Mouse (Mus musculus) MN1 (cell line): ENCODE results near the gene Tab3.

Source experiments
- DNase-seq: peaks from one replicate; pipeline ENCODE4 v3.0.0-alpha.2; 2016; ENCODE audit warnings: low spot score

Tab3 gene

DNA sequence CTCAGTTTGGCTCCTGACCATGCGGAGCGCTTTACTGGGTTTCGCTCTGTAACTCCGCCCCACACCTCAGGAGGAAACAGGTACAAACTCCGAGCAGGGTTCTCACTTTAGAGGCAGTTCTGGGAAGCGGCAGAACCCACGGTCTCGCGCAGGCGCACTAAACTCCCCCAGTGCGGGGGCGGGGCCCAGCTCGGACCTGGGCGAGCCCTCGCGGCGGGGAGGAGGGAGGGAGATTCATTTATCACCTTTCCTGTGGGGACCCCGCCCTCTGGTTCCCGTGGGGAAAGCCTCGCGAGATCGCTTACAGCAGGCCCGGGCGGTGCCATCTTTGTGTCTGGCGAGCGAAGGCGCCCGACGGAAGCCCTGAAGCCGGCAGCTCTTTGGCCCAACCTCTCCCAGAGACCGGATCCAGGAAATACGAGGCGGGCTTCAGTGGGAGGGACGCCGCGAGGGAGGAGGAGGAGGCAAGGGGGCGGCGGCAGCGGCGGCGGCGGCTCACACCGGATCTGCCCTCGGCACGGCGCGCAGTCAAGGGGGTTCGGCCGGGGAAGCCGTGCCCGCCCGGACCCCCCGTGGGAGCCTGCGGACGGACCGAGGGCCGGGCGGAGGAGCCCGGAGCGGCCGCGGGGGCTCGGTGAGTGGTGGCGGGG, at the start of gene Tab3:
Tab3 (plus strand) TSS at position 491 of the 650 bp plus-strand sequence.
- DNase-seq, result peak; percentile 93

DNA sequence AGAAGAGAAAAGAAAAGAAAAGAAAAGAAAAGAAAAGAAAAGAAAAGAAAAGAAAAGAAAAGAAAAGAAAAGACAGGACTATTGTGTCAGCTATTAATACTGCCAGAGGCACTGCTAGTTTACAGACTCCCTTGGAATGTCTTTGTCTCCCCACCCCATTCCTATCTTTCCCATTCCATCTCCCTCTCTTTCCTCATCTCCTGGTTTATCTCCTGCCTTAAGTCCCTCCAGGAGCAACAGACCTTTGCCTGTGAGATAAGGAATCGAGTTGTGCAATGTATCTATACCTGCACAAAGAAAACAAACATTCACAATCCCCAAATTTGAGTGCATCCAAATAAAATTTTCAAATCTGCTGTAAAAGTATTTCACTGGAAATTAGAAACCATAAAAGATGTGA, 48.3 kb upstream of the Tab3 start:
- no peak for DNase-seq

DNA sequence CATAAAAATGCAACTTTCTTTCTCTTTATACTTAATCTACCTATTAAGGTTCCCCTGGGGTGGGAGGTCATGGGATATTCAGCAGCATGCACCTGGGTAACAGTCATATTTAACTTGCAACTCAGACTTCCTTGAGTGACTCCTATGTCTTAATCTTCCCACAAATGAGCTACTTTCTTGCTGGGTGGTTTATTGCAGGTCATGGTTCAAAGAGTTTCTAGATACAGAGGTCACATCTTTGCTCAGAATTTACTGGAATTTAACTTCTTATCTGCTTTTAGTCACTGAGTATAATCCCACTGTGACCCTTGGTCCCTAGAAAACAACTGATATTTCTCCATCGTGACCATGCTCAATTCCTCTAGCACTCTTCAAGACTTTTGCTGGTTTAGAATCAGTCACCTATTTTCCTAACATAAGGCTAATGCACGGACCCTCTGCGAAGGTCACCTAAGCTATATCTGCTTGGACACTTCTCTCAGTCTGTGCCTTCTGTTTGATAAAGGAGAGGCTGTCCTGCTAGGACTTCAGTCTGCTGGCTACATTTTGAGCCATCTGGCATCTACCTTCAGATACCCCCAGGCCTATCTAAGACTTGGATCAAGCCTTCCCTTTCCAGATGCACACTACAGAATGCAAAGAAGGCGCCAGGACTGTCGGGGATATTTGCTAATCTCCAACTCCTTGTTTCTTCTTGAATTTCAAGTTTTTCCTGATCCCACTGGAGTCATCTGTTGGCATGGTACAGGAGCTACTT, 47.4 kb upstream of the Tab3 start:
- DNase-seq, result no peak

DNA sequence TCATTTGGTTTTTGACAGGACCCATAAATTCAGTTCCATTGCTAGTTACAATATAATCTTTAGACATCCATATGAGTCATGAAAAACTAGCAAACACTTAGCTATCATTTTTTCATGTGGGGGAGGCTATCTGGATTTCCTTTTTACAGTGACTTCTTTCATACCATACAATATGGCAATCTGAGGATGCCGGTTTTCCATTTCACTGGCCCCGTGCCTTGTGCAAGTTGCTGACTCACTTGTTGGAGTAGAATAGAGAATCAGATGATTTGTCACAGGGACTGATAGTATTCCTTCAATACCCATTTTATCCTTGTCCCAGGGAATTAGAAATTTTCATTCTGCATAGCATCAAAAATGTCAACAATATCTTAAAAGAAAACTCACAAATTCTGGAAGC, 14.9 kb upstream of the Tab3 start:
- DNase-seq, result no peak

DNA sequence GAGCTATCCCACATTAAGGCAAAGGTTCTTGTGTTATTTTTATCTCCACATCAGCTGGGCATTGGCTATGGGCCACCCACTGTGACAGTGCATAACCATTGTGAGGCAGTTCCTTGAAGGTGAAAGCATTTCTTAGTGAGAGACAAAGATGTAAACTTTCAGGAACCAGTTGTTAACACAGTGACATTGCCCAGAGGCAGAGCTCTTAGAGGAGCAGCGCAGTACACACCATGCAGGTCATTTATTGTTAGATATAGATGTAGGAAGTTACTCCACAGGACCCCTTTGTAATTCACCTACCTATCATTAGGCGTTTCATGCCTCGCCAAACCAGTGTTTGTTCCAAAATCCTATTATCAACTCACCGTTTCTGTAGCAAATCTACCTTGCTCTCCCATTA, 7.6 kb upstream of the Tab3 start:
- no peak for DNase-seq

DNA sequence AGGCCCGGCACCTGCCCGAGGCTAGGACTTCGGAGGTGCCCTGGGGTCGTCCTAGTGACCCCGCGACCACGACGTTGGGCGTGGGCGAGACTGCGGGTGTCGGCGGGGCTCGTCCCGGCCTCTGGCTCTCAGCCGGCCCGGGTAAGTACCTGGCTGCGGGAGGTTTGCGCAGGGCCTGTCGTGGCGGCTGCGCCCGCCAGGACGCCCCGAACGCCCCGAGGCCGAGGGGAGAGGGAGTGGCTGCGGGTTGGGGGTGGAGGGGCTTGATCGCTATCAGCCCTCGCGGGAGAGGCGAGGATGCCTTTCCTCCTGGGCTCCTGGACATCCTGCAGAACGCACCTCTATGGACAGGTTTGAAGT, 340 bp downstream of the Tab3 start:
- peak; percentile 22 for DNase-seq

DNA sequence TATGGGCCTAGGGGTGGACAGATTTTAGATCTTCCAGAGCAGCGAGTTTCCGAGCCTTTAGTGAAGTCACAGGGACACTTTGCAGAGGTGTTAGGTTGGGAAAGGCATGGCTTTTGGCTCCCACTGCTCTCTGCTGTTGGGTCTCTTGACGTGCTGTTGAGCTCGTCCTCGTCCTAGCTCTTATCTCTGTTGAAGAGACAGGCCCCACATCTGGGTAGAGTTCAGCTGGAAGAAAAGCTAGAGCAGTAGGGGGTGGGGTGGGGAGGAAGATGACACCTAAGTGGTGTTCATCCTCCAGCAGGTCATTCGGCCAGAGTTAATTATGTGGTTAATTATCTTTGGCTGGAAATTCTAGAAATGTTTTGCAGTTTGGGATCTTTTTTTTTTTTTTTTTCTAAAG, 2.5 kb downstream of the Tab3 start:
- DNase-seq, result no peak

DNA sequence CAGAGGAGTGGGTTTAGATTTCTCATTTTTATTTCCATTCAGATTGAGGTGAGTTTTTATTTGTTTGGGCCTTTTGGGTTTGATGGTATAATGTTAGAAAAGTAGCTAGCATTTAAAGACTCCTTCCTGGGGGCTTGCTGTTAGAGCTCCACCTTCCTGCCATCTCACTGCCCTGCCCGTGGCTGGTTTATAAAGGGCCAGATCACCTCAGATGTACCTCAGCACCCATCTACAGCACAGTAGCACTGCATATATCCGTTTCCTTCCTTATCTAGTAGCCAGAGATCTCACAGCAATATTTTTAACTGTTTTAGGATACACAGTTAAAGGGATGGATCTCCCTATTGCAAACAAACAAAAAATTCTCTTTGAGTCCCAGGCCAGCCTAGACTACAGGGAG, 6.9 kb downstream of the Tab3 start:
- DNase-seq, result no peak

DNA sequence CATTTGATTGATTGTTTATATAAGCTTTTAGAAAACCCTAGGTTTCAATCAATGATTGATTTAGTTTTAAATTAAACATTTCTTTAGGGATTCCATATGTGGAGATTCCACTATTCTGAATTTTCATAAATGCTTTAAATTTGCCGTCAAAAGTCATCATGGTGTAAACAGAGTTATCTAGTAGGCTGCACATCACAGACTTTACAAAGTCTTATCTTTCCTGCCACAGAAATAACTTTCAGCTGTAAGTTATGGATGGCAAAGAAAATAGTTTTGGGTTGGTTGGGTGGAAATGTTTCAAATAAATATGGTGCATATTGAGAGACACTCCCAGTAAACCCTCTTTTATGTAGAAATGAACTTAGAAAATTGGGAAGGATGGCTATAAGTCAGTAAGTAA, 8.7 kb downstream of the Tab3 start:
- DNase-seq, result no peak

DNA sequence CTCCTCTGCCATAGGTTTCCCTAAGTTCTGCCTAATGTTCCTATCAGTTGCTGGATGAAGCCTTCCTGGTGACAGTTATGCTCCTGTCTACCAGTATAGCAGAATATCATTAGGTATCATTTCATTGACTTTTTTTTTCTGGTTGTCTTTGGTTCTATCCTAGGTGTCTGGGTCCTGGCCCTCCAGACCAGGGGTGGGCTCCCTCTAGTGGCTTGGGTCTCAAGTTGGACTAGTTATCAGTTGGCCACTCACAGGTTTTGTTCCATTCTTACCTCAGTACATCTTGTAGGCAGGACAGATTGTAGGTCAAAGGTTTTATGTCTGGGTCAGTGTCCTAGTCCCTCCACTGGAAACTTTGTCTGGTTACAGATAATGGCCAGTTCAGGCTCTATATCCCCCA, 11.8 kb downstream of the Tab3 start:
- no peak for DNase-seq

DNA sequence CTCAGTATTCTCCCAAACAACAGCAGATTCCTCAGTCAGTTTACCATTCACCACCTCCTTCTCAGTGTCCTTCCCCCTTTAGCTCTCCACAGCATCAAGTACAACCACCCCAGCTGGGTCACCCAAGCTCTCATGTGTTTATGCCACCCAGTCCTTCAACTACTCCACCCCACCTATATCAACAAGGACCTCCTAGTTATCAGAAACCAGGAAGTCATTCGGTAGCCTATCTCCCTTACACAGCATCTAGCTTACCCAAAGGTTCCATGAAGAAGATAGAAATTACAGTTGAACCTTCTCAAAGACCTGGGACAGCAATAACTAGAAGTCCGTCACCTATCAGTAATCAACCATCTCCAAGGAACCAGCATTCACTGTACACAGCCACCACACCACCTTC, 40.9 kb downstream of the Tab3 start:
- no peak for DNase-seq

DNA sequence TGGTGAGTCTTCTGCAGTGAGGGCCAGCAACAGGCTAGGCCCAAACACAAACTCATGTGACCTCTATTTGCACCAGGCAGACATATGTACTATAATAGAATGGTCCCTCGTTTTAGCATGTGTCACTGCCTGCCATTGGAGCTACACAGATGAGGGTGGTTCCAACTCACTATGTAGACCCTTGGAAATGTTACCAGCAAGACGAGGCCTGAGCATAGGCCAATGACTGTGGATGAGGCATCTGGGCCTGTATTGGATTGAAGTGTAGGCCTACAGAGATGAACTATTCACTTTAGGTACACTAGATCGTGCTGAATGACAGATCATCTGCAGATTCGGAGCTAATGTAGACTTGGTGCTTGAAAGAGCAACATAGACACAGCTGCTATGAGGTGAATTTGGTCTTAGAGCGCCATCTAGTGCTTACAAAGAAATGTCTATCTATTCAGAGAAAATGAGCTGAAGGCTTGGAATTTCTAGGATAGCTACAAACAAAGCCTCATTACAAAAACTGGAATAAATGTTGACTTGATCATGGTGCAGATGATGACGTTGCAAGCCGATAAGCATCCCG, 72.5 kb downstream of the Tab3 start:
- peak; percentile 26 for DNase-seq

DNA sequence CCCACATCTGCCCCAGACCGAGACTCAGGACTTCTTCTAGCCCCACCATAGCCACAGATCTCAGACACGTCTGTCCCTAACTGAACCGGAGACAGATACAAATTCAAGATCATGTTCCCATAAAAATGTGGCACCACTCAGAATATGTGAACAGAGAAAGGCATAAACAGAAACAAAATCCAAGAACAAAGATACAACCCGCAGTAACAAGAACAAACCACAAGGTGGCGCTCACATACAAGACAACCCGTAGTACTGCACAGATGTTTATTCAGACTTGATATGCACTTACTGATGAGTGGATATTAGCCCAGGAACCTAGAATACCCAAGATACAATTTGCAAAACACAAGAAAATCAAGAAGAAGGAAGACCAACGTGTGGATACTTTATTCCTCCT, 103.0 kb downstream of the Tab3 start:
- peak; percentile 6 for DNase-seq

DNA sequence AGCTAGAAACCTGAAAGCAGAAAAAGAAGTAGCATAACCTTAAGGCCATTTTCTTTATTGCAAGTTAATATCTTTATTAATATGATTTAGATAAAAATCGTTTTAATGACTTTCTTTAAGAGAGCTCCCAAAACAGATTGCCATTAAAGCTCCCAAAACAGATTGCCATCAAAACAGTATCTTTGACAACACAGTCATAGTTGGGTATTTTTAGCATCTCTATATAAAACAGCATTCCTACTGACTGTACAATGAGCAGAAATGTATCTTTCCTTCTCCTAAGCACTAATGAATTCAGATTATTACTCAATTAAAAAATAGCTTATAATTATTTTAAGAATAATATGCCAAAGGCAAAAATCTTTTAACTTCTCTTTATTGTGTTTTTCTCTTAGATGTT, 108.3 kb downstream of the Tab3 start:
- no peak for DNase-seq

DNA sequence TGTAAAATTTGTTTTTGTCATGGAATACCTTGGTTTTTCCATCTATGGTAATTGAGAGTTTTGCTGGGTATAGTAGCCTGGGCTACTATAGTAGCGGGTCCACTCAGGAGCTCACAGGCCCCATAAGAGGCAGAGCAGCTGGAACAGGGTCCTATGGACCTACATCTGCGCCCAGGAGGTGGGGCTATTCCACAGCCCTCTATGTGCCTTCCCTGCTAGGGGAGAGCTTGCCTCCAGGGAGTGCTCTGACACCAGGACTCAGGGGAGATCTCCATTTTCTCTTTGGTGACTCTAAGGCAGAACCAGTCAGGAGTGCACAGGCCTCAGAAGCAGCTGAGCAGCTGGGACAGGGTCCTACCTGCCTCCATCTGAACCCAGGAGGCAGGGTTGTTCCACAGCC, 109.9 kb downstream of the Tab3 start:
- DNase-seq, result no peak
